Mouse (Mus musculus): Measurements from ENCODE around the gene Skap1.
"Not testable (repeated sequence)": the region's sequence is repeated elsewhere in the genome, so short reads cannot be mapped to it uniquely, and the experiment has no call there.

Skap1 gene

GRCm38 (mm10) chr11:96746648-96747047 lies 282.3 kb downstream of the Skap1 start:
- no peak for DNase-seq (ENCODE audit: low read depth, low spot score)

DNA sequence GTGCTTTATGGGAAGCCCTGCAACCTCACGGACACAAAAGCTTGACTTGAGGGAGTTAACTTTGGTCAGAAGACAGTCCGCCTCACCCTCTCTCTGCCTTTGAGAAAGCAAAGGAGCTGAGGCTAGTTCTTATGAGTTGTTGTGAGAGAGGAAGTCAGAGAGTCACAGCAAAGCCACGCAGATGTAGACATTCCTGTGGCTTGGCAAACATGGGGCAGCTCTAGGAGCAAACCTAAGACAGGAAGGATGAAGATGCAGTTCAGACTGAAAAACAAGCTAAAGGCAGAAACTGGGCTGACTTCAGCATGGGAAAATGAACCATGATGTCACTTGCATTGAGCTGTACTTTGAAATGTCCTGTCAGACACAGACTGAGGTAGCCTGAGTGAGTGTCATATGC lies 283.2 kb downstream of the Skap1 start:
- no peak for DNase-seq (ENCODE audit: low read depth, low spot score)

- DNase-seq (ENCODE audit: low read depth, low spot score): peak; percentile 80
Measured at GRCm38 (mm10) chr11:96755298-96755697, 290.9 kb downstream of the Skap1 start.

DNA sequence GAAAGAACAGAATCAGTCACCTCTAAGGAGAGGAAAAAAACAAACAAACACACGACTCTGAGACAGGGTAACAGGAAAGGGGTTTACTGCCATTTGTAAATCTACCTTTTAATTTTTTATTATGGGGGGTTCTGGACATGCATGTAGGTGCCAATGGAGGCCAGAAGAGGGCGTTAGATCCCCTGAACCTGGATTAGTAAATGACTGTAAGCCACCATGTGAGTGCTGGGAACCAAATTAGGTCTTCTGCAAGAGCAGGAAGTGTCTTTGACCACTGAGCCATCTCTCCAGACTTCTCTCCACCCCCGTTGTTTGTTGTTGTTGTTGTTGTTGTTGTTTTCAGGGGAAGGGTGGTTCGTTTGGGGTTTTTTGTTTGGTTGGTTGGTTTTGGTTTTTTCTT lies 293.0 kb downstream of the Skap1 start:
- peak; percentile 63 for DNase-seq (ENCODE audit: low read depth, low spot score)

DNA sequence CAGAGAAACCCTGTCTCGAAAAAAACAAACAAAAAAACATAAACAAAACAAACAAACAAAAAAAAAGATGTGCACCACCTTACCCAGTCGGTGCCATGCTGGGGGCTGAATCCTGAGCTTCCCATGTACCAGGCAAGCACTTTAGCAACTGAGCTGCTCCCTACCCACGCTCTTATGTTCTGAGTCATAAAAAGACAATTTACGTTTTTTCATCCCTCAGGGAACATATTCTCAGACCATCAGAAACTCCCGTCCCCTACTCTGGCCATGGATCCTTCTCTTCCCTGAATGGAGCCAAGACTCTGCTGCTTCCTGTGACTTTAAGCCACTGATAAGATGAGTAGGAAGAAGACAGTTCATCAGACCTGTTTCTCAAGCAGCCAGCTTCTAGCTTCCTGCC lies 294.0 kb downstream of the Skap1 start:
- no peak for DNase-seq (ENCODE audit: low read depth, low spot score)

GRCm38 (mm10) chr11:96760042-96760441 lies 295.6 kb downstream of the Skap1 start:
- peak; percentile 93 for DNase-seq (ENCODE audit: low read depth, low spot score)

DNA sequence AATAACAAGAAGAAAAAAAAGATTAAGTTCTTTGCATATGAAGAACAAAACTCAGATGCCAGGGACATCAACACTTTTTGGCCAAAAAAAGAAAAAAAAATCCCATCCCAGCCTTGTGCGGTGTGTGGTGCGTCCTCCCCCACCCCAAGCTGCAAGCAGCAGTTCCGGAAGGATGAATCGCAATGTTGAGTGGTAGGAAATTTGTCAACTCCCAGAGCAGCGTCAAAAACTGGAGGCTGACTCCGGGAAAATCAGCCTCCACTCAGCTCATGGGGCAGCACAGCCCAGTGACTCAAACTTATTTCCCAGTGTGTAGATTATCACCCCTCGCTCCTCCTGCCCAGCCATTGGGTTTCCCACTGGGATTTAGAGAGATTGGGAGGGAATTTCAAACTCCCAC lies 297.6 kb downstream of the Skap1 start:
- no peak for DNase-seq (ENCODE audit: low read depth, low spot score)

GRCm38 (mm10) chr11:96762742-96763470 lies 298.5 kb downstream of the Skap1 start:
- no peak for DNase-seq (ENCODE audit: low read depth, low spot score)

DNA sequence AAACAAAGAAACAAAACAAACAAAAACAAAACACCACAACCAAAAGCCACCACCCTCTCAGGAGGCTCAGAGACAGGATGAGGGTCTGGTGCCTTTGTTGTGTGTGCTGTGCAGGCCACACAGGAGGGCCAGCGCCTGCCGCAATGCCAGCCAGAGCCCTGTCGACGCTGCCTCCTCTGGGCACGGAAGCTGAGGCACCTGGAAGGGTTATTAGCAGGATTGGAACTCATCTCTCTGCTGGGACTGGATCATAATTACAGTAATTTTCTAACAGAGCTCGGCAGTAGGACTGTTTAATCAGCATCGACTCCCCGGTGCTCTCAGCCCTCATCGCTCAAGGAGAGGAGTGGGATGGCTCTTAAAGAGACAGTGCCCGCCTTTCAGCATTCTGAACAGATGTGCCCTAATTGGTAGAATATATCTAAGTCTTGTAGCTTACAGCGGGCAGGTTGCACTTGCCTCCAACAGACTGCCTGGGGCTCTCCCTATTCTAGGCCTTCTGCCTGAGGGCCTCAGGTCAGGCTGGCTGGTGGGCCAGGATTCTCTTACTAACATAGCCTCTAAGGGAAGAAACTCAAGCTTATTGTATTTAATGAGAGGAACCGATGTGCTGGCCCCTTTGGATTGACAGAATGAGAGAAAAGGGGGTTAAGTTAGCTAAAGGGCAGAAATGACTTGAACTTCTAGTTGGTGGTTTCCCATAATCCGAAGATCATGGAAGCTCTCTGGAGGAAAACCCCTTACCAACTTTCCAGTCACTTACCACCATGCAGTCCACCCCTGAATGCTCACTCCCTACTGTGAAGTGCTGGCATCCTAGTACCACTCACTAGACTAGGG lies 300.3 kb downstream of the Skap1 start:
- DNase-seq (ENCODE audit: low read depth, low spot score): no peak

DNA sequence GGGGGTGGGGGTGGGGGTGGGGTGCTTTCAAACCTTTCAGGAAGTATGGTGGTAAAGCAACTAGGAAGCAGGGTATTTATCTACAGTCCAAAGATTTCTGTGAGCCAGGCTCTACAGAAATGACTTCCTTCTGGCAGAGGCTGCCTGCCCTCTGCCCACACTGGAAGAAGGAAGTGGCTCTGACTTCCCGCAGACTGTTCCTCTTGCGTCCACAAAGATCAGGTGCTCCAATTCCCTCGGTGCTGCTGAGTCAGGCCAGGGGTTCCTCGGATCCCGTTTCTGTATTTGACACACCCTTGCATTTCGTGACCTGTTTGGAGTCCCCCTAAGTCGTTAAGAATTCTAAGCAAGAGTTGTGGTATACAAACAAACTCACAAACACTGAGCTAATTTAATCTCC lies 301.3 kb downstream of the Skap1 start:
- DNase-seq (ENCODE audit: low read depth, low spot score): no peak

DNA sequence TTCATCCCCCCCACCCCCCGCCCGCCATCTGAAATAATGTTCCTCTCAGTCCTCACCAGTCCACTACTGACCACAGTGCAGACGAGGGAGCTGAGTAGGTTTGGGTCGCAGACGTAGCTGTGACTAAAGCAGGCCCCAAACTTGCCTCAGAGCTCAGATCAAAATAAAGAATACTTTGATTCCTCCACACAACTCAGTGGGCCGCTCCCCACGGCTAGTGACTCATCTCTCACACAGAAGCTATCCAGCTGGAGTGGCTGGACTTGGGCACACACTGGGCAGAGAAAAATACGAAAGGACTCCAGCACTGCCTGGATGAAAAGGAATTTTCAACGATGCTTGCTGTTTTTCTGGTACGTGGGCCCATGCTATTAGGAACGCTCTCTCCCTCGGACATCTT lies 302.2 kb downstream of the Skap1 start:
- DNase-seq (ENCODE audit: low read depth, low spot score): no peak

GRCm38 (mm10) chr11:96767096-96767495 lies 302.7 kb downstream of the Skap1 start:
- peak; percentile 82 for DNase-seq (ENCODE audit: low read depth, low spot score)

- DNase-seq (ENCODE audit: low read depth, low spot score): peak; percentile 1
Measured at GRCm38 (mm10) chr11:96768240-96768639, 303.8 kb downstream of the Skap1 start.

DNA sequence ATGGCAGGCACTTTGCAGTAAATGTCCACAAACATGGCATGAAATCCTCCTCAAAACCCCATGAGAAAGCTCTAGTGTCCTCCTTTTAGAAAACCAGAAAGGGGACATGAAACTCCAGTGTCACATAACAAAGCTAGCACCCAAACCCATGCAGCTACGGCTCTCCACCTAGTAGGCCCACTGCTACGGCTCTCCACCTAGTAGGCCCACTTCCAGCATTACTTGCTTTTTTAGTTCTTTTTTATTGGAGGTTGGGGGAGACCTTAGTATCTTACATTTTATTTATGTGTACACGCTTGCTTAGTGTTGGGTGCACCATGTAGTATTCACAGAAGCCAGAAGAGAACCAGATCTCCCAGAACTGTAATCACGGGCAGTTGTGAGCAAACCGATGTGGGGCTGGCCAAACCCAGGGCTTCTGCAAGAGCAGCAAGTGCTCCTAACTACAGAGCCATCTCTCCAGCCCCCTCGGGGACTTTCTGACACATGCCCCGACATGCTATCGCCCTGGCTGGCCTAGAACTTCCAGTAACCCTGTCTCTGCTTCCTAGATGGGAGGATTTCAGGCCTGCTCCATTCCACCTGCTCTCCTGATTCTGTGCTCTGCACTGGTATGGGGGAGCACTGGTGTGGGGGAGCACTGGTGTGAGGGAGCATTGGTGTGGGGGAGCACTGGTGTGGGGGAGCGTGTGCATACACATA lies 307.0 kb downstream of the Skap1 start:
- no peak for DNase-seq (ENCODE audit: low read depth, low spot score)

GRCm38 (mm10) chr11:96772413-96772812 lies 308.0 kb downstream of the Skap1 start:
- no peak for DNase-seq (ENCODE audit: low read depth, low spot score)

- DNase-seq (ENCODE audit: low read depth, low spot score): peak; percentile 75
Measured at GRCm38 (mm10) chr11:96774536-96774935, 310.1 kb downstream of the Skap1 start.

- DNase-seq (ENCODE audit: low read depth, low spot score): no peak
Measured at GRCm38 (mm10) chr11:96775063-96775462, 310.7 kb downstream of the Skap1 start.

GRCm38 (mm10) chr11:96775665-96776064 lies 311.3 kb downstream of the Skap1 start:
- DNase-seq (ENCODE audit: low read depth, low spot score): no peak

GRCm38 (mm10) chr11:96776068-96776467 lies 311.7 kb downstream of the Skap1 start:
- no peak for DNase-seq (ENCODE audit: low read depth, low spot score)

DNA sequence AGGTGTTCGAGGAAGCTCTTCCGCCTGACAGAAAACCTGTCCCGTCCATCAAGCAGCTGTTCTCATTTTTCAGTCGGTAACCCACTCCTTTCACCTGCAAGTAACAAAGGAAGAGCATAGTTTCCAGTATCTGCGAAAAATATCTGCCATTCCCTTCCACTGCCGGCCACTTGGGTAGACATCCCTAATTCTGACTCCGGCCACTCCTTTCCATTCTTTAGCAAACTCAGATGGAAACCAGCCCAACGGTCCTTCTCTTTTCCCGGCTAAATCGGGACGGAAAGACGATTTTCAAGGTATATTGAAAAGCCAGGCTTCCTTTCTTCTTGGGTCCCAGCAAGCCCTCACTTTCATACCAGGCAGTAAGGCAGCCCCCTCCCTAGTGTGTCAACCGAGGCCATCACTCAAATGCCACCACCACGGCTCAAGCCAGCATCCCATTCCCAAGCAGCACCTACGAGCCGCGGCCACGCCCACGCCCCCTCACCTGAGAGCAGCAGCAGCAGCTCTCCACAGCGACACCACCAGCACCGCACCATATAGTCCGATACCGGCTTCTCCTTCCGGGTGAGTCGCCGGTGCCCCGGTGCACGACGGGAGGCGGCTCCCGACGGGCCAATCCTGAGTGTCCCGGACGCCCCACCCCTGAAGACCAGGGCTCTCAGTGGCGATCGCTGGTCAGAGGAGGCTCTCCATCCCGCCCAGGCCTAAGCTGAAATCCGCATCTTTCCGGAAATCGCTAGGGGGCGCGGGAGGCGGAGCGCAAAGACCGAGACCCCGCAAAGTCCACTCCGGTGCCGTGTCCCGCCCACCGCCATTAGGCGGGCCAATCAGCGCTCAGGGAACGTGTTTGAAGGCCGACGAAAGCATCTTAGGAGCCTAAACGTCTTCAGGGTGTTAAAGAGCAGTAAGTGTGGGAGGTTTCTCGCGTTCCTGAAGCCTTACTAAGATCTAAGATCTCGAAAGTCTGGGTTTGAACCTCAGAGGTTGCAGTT lies 312.9 kb downstream of the Skap1 start, which contains the start of gene Snx11:
Gene Snx11, minus strand, starts transcription at position 592 of the 995 bp plus-strand sequence.
- DNase-seq (ENCODE audit: low read depth, low spot score): peak; percentile 99

DNA sequence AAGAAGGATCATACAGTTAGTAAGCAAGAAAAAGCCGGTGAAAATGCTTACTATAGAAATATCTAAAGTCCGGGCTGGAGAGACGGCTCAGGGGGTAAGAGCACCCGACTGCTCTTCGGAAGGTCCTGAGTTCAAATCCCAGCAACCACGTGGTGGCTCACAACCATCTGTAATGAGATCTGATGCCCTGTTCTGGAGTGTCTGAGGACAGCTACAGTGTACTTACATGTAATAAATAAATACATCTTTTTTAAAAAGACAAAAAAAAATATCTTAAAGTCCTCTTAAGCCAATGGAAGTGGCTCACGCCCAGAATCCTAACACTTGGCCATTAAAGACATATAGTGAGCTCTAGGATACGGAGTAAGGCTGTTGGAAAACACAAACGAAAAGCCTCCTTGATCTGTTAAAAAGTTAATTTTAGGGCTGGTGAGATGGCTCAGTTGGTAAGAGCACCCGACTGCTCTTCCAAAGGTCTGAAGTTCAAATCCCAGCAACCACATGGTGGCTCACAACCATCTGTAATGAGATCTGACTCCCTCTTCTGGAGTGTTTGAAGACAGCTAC lies 313.8 kb downstream of the Skap1 start:
- DNase-seq (ENCODE audit: low read depth, low spot score): not testable (repeated sequence)
